Mouse (Mus musculus) small intestine, adult 2 months (tissue): ENCODE data around the gene Acap2.

ENCODE experiments used
- CTCF ChIP-seq: fragments of 200-500 bp; IDR thresholded peaks from 2 replicates; pipeline ENCODE4 v1.5.1; 2012; ENCODE audit warnings: low read depth, mild to moderate bottlenecking, control low read depth, inconsistent platforms, low read length, moderate library complexity, mixed read lengths; ENCODE audit not compliant: insufficient replicate concordance, insufficient read length; ENCODE audit errors: extremely low read depth
- POLR2A ChIP-seq: fragments of 200-500 bp; IDR thresholded peaks from 2 replicates; pipeline ENCODE4 v1.6.1; 2012; ENCODE audit warnings: low read depth, mild to moderate bottlenecking, control low read depth, inconsistent platforms, low read length, moderate library complexity

GRCm38 (mm10) chr16:31188799-31189198 is 12.2 kb downstream of the Acap2 start:
- TF ChIP-seq POLR2A (no peak), CTCF (no peak)
